Mouse (Mus musculus) C2C12 (cell line): ENCODE data around the gene Wnt5a.

ENCODE experiments used
- CTCF ChIP-seq: IDR thresholded peaks from one replicate; pipeline ENCODE4 v1.5.1; 2011; ENCODE audit not compliant: control insufficient read depth, insufficient read depth, insufficient read length
- FOSL1 ChIP-seq: IDR thresholded peaks from one replicate; pipeline ENCODE4 v1.8.0; 2011; ENCODE audit warnings: mild to moderate bottlenecking, low read length; ENCODE audit not compliant: poor library complexity, insufficient read depth, severe bottlenecking

GRCm38 (mm10) chr14:28528151-28528685 is 23.7 kb downstream of the Wnt5a start:
- TF ChIP-seq CTCF, result no peak
- TF ChIP-seq FOSL1, result no peak
